Mouse (Mus musculus): ENCODE data around the gene Fthl17a. TPM values are rescaled to one million over a fixed set of nuclear protein-coding genes. Genes with fewer than 3 reads are reported as not detected.

Gene Fthl17a
- polyA plus RNA-seq, 1 experiment from 2014 or later: not detected

DNA sequence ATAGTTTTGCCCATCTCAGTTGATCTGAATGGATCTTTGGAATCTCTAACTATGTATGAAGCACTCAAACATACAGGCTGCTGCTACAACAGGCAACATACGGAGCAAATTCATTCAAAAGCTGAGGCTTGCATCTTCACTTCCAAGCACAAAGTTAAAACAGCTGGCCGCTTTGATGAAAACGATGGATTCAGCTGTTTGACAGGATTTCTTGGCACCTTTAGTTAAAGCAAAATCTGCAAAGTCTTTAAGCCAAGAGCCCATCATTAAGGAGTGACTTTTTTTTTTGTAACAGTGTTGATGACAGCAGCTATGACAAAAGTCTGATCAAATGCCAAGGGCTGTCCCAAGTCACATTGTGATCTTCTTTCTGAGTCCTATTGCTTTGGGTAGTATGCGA lies 69.1 kb downstream of the Fthl17a start:
- Histone ChIP-seq H3K27me3 (ENCODE audit: control insufficient read depth, insufficient read depth, low read length) (no peaks in the 10 kb centered on the region), H3K27ac (ENCODE audit: low read length) (no peak overlapping the region), H3K9ac (replicated peaks; ENCODE audit: low read depth, low read length) (no peak overlapping the region), H3K36me3 (ENCODE audit: control insufficient read depth, insufficient read depth, low read length) (no peaks in the 10 kb centered on the region), H3K9me3 (ENCODE audit: control insufficient read depth, low read depth, low read length) (no peaks in the 10 kb centered on the region), H3K4me3 (ENCODE audit: low read depth, low read length) (no peak overlapping the region), H3K4me1 (ENCODE audit: control insufficient read depth, insufficient read depth, low read length) (no peaks in the 10 kb centered on the region), H3K4me2 (replicated peaks; ENCODE audit: low read depth, low read length) (no peak overlapping the region)
- ATAC-seq (ENCODE audit: insufficient number of reproducible peaks, insufficient read depth, low FRiP score, low read depth): no peak
- 72% methylated on average over 4 of the region's 4 CpGs for WGBS

DNA sequence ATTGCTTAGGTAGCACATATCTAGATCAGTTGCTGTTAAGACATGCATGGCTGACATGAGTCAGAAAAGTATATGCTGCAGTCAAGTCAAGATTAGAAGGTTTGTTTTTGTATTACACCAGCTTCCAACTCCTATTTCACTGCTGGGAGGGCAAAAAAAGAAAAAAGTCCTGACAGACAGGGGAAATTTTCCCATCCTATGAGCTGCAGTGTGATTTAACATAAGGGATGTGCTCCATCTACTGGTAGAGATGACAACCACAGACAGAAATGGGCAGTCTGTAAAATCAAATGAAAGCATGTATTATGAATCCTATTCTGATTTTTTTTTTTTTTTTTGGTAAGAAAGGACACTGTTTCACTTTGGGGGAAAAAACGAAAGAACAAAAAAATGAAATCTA lies 69.7 kb downstream of the Fthl17a start:
- no peak overlapping the region for H3K4me2 ChIP-seq (replicated peaks; ENCODE audit: low read depth, low read length)
- H3K4me1 ChIP-seq (ENCODE audit: control insufficient read depth, insufficient read depth, low read length): no peaks in the 10 kb centered on the region
- no peak for ATAC-seq (ENCODE audit: insufficient number of reproducible peaks, insufficient read depth, low FRiP score, low read depth)
- no peak overlapping the region for H3K9ac ChIP-seq (replicated peaks; ENCODE audit: low read depth, low read length)
- no peaks in the 10 kb centered on the region for H3K9me3 ChIP-seq (ENCODE audit: control insufficient read depth, low read depth, low read length)
- H3K27ac ChIP-seq (ENCODE audit: low read length): no peak overlapping the region
- H3K4me3 ChIP-seq (ENCODE audit: low read depth, low read length): no peak overlapping the region
- no peaks in the 10 kb centered on the region for H3K36me3 ChIP-seq (ENCODE audit: control insufficient read depth, insufficient read depth, low read length)
- no peaks in the 10 kb centered on the region for H3K27me3 ChIP-seq (ENCODE audit: control insufficient read depth, insufficient read depth, low read length)
- WGBS: 45% methylated on average over 1 of the region's 1 CpGs
